Mouse (Mus musculus) MEL-GATA-1-ER (cell line): Measurements from ENCODE around the gene Rab7.
A peak's percentile ranks its signal among the peaks of the same experiment; 100 is the strongest.
"Not testable (repeated sequence)": the region's sequence is repeated elsewhere in the genome, so short reads cannot be mapped to it uniquely, and the experiment has no call there.

Experiments used
- DNase-seq: peaks from one replicate; pipeline ENCODE4 v3.0.0-alpha.2; 2012; ENCODE audit warnings: low read depth; ENCODE audit errors: extremely low read depth

Gene Rab7

GRCm38 (mm10) chr6:88004773-88005172 lies 40.3 kb downstream of the Rab7 start:
- DNase-seq = not testable (repeated sequence)

DNA sequence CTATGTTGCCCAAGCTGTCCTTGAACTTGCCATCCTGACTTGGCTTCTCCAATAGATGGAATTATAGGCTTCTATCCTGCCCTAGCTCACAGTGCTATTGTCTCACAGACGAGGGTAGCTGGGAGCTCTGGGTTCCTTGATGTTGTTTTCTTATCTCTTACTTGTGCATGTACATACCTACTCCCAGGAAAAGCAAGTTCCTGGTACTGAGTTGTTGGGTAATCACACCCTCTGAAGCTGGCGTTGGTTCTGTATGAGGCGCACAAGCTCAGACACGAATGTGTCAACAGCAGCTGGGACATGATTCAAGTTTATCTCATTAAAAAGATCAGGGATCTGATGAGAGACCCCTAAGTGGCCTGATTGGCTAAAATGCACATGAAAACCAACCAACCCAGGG lies 41.6 kb downstream of the Rab7 start:
- DNase-seq = no peak

DNA sequence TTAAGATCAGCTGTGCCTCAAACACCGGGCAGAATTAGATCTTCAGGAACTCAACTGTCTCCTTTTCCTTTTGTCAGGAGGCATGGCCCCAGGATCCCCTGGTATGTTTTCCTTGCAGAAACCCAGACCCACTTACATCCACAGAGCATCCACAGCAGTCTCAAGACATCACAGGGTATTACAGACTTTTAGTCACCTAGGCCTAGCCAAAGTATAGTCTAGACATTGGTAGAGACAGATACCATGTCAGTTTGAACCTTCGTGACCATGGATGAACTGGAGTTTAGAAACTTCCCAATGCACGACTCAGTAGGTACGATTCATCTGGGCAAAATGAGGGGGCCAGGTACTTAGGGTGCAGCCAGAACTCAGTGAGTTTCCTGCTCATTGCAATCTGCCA lies 46.7 kb downstream of the Rab7 start:
- DNase-seq = no peak

DNA sequence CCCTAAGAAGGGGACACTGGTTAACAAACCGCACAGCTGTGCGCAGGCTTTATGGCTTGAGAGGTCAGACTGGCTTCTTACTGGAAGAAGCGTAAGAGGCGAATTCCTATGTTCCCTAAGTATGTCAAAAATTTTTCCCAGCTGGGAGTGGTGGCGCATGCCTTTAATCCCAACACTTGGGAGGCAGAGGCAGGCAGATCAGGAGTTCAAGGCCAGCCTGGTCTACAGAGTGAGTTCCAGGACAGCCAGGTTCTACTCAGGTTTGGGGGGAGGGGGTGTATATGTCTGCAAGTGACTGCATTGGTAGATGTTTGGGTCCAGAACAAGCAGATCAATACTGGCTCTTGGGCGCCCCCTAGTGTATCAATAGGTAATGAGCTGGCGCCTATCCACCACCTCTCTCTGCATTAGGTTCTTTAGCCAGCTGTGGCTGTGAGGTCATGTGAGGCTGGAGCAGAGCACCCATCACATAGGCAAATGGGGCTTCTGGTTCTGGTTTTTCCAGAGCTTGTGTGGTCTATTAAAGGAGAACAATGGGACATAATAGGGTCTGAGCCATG lies 47.3 kb downstream of the Rab7 start:
- DNase-seq = peak; percentile 33

DNA sequence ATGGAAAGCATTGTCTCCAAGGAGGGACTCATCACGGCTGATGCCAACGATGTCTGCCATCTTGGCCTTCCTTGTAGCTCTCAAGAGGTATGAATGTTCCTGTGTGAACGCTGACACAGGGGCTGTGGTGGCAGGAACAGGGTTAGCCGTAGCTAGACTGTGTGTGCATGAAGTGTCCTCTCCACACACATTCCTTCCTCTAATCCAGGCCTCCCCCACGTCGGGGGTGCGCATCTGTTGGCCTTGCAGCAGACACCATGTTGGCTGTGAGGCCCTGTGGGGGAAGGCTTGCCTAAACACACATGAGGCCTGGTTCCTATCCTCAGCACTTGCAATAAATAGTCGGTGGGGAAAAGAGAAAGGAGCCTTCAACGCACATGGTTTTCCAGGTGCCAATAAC lies 48.5 kb downstream of the Rab7 start:
- DNase-seq = no peak

DNA sequence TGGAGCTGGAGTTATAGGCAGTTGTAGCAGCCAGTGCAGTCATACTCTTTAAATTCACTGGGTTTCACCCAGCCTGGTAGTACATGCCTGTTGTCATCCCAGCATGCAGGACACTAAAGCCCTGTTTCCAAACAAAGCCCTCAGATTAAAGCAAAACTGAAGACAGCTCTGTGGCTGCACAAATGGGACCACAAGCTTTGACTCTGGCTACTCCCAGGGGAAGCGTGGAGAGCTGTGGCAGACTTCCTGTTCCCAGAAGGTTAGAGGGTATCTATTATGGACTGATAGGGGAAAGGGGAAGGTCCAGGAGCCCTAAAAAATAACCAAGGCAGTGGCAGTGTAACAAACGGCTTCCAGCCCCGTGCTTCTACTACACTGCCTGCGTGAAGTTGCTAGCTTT lies 49.6 kb downstream of the Rab7 start:
- no peak for DNase-seq

DNA sequence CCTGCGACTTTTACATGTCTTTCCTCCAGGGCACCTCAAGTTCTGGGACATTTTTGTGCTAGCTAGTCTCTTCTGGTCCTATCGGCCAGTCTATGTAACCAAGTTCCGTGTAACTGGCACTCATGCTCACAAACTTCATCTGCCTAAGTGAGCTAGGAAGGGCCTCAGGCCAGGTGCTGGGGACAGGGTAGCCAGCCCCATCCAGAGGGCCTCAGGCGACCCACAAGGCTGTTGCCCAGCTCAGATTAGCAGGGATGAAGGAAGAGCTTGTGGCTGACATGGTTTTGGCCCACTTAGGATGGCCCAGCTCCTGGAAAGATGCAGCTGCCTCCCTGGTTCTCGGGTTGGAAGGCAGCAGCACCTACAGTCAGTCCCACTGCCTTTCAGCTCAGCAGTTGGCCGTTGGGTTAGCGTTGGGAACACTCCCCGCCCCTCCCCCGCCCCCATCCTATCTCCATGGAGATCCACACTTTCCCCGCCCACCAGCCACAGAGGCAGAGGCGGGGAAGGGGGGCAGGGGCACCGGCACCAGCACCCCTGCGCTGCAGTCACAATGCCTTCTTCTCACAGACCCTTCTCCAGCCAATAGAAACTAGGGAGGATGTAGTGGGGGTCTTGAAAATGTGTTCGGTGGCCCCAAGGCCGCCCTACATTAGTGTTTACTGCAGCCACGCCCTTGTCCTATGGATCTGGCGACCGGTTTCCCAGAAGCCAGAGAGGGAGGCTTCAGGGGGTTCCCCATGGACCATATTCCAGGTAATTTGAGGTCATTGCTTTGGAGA lies 51.1 kb downstream of the Rab7 start:
- peak; percentile 25 for DNase-seq

GRCm38 (mm10) chr6:87992733-87993132 lies 52.3 kb downstream of the Rab7 start:
- no peak for DNase-seq

GRCm38 (mm10) chr6:87991886-87992285 lies 53.2 kb downstream of the Rab7 start:
- no peak for DNase-seq

DNA sequence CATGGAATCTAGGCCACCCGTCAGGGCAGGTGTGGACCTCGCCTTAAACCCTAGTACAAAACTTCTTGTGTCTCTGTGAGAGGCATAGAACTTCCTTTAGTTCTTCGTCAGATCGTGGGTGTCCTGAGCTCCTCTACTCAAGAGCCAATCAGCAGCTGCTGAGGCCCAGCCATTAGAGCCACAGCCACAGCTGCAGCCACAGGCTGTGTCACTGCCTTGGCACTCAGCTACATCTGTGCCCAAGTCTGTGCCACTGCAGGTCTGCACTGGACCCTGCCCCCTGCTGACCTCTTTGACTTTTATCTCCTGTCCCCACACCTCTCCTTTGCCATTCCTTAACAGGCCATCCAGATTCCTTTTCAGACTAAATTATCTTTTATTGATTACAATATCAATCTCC lies 53.9 kb downstream of the Rab7 start:
- DNase-seq = no peak

DNA sequence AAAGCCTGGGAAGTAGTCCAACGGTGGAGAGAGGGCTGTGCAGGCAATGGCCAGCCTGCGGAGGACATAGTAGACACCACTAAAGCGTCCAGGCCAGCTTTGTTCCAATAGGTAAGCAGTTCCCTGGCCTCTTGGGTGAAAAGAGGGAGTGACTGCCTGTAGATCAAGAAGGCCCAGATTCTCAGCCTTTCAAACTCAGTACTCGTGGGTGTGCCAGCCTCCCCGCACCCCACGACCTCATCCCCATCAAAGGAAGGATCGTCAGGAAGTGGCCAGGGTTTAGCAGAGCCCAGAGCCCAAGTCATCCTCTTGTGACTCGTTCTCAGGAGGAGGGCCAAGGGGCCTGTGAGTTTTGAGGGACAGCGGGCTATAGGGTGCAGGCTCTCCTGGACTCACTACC lies 62.6 kb downstream of the Rab7 start:
- no peak for DNase-seq

GRCm38 (mm10) chr6:87981547-87982256 lies 63.4 kb downstream of the Rab7 start, which contains the start of gene H1fx:
Gene H1fx (minus strand): TSS chr6:87981637.
- DNase-seq = no peak

- DNase-seq = no peak
Observed at GRCm38 (mm10) chr6:87981030-87981485, 64.0 kb downstream of the Rab7 start.

- DNase-seq = no peak
Observed at GRCm38 (mm10) chr6:87980374-87981029, 64.6 kb downstream of the Rab7 start.

DNA sequence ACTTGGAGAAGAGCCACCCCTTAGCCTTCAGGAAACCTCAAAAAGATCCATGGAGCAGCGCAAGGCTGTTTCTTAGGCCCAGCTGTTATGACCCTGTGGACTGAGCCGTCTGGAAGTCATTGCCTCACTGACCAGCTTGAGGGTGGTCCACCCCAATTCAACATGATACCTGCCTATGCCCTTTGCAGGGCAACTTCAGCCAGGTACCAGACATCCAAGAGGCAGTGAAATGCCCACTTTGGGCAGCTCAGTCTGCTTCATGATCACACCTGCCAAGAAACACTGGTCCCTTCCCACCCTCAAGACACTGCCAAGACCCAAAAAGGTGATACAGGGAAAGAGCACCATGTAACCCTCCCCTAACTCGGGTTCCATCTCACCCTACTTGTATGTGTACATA lies 65.3 kb downstream of the Rab7 start:
- no peak for DNase-seq

- no peak for DNase-seq
Observed at GRCm38 (mm10) chr6:87970041-87970440, 75.0 kb downstream of the Rab7 start.

- DNase-seq = not testable (repeated sequence)
Observed at GRCm38 (mm10) chr6:87962457-87962856, 82.6 kb downstream of the Rab7 start.
